Mouse (Mus musculus): ENCODE measurements around the gene Fgd2. TPM values are rescaled to one million over a fixed set of nuclear protein-coding genes. Genes with fewer than 3 reads are reported as not detected.

Fgd2 gene
- polyA plus RNA-seq, 1 experiment from 2014 or later: 12.3 TPM

- H3K9me3 ChIP-seq (replicated peaks; ENCODE audit: low read length): no peaks in the 10 kb centered on the region
- no peak overlapping the region for H3K4me2 ChIP-seq (ENCODE audit: low read length)
- no peak overlapping the region for H3K4me3 ChIP-seq (replicated peaks; ENCODE audit: low read depth, low read length)
- H3K9ac ChIP-seq (ENCODE audit: low read depth, low read length): no peak overlapping the region
- H3K27ac ChIP-seq: no peak overlapping the region
- no peak for DNase-seq (ENCODE audit: low spot score)
- ATAC-seq (replicated peaks; ENCODE audit: low FRiP score, low read depth): no peak
- no peaks in the 10 kb centered on the region for H3K36me3 ChIP-seq (ENCODE audit: insufficient read depth, low read length)
- H3K4me1 ChIP-seq (replicated peaks; ENCODE audit: insufficient read depth, low read length): 0 out of 2 replicates have a peak, but pooled peaks cover 5% of the 10 kb centered on the region
- no peak for TF ChIP-seq CTCF (IDR thresholded peaks at IDR 0.05; ENCODE audit: low read depth)
- H3K27me3 ChIP-seq (ENCODE audit: insufficient read depth, low read length): no peaks in the 10 kb centered on the region
- 61% methylated on average over 6 of the region's 6 CpGs for WGBS
These were observed 41.9 kb upstream of the Fgd2 start for GRCm38 (mm10) chr17:29318731-29319250.

- 86% methylated on average over 7 of the region's 7 CpGs for WGBS
These were observed 41.2 kb upstream of the Fgd2 start for GRCm38 (mm10) chr17:29319476-29319875.

GRCm38 (mm10) chr17:29319881-29320639 lies 40.7 kb upstream of the Fgd2 start:
- no peaks in the 10 kb centered on the region for H3K36me3 ChIP-seq (ENCODE audit: insufficient read depth, low read length)
- no peak overlapping the region for H3K4me3 ChIP-seq (replicated peaks; ENCODE audit: low read depth, low read length)
- no peak overlapping the region for H3K4me2 ChIP-seq (ENCODE audit: low read length)
- TF ChIP-seq CTCF (IDR thresholded peaks at IDR 0.05; ENCODE audit: low read depth): no peak
- DNase-seq (ENCODE audit: low spot score) (no peak), ATAC-seq (replicated peaks; ENCODE audit: low FRiP score, low read depth) (no peak)
- no peaks in the 10 kb centered on the region for H3K9me3 ChIP-seq (replicated peaks; ENCODE audit: low read length)
- no peak overlapping the region for H3K9ac ChIP-seq (ENCODE audit: low read depth, low read length)
- H3K27me3 ChIP-seq (ENCODE audit: insufficient read depth, low read length): no peaks in the 10 kb centered on the region
- H3K4me1 ChIP-seq (replicated peaks; ENCODE audit: insufficient read depth, low read length): 0 out of 2 replicates have a peak, but pooled peaks cover 2% of the 10 kb centered on the region
- 48% methylated on average over 8 of the region's 8 CpGs for WGBS
- no peak overlapping the region for H3K27ac ChIP-seq

More at GRCm38 (mm10) chr17:29319476-29319875, 41.2 kb upstream of the Fgd2 start:
- Histone ChIP-seq H3K9me3 (replicated peaks; ENCODE audit: low read length) (no peaks in the 10 kb centered on the region), H3K27ac (no peak overlapping the region), H3K4me1 (replicated peaks; ENCODE audit: insufficient read depth, low read length) (0 out of 2 replicates have a peak, but pooled peaks cover 5% of the 10 kb centered on the region), H3K36me3 (ENCODE audit: insufficient read depth, low read length) (no peaks in the 10 kb centered on the region), H3K4me3 (replicated peaks; ENCODE audit: low read depth, low read length) (no peak overlapping the region), H3K27me3 (ENCODE audit: insufficient read depth, low read length) (no peaks in the 10 kb centered on the region), H3K9ac (ENCODE audit: low read depth, low read length) (no peak overlapping the region), H3K4me2 (ENCODE audit: low read length) (no peak overlapping the region)
- DNase-seq (ENCODE audit: low spot score) (no peak), ATAC-seq (replicated peaks; ENCODE audit: low FRiP score, low read depth) (no peak)
- no peak for TF ChIP-seq CTCF (IDR thresholded peaks at IDR 0.05; ENCODE audit: low read depth)

- TF ChIP-seq CTCF (IDR thresholded peaks at IDR 0.05; ENCODE audit: low read depth): no peak
- no peaks in the 10 kb centered on the region for H3K36me3 ChIP-seq (ENCODE audit: insufficient read depth, low read length)
- no peaks in the 10 kb centered on the region for H3K27me3 ChIP-seq (ENCODE audit: insufficient read depth, low read length)
- H3K4me1 ChIP-seq (replicated peaks; ENCODE audit: insufficient read depth, low read length): peaks cover 4% of the 10 kb centered on the region; the same call in 1 of the 2 replicates
- DNase-seq (ENCODE audit: low spot score): no peak
- H3K4me2 ChIP-seq (ENCODE audit: low read length): no peak overlapping the region; the same call in 1 of the 2 replicates
- ATAC-seq (replicated peaks; ENCODE audit: low FRiP score, low read depth): no peak; the same call in 1 of the 2 replicates
- H3K4me3 ChIP-seq (replicated peaks; ENCODE audit: low read depth, low read length): no peak overlapping the region
- no peaks in the 10 kb centered on the region for H3K9me3 ChIP-seq (replicated peaks; ENCODE audit: low read length)
- no peak overlapping the region for H3K27ac ChIP-seq
- no peak overlapping the region for H3K9ac ChIP-seq (ENCODE audit: low read depth, low read length)
- WGBS: 40% methylated on average over 41 of the region's 41 CpGs
These were observed 38.7 kb upstream of the Fgd2 start for GRCm38 (mm10) chr17:29321765-29322602.

- Histone ChIP-seq H3K27ac (no peak overlapping the region), H3K9me3 (replicated peaks; ENCODE audit: low read length) (no peaks in the 10 kb centered on the region), H3K4me1 (replicated peaks; ENCODE audit: insufficient read depth, low read length) (peaks cover 4% of the 10 kb centered on the region; the same call in 1 of the 2 replicates), H3K9ac (ENCODE audit: low read depth, low read length) (no peak overlapping the region), H3K27me3 (ENCODE audit: insufficient read depth, low read length) (no peaks in the 10 kb centered on the region), H3K36me3 (ENCODE audit: insufficient read depth, low read length) (no peaks in the 10 kb centered on the region), H3K4me2 (ENCODE audit: low read length) (no peak overlapping the region; the same call in 1 of the 2 replicates), H3K4me3 (replicated peaks; ENCODE audit: low read depth, low read length) (no peak overlapping the region)
- DNase-seq (ENCODE audit: low spot score) (peak; percentile 42), ATAC-seq (replicated peaks; ENCODE audit: low FRiP score, low read depth) (peak; percentile 81)
- WGBS: 23% methylated on average over 18 of the region's 18 CpGs
- TF ChIP-seq CTCF (IDR thresholded peaks at IDR 0.05; ENCODE audit: low read depth): no peak
These were observed 38.1 kb upstream of the Fgd2 start for GRCm38 (mm10) chr17:29322603-29322962.

- TF ChIP-seq CTCF (IDR thresholded peaks at IDR 0.05; ENCODE audit: low read depth): no peak
- Histone ChIP-seq H3K27me3 (ENCODE audit: insufficient read depth, low read length) (no peaks in the 10 kb centered on the region), H3K4me3 (replicated peaks; ENCODE audit: low read depth, low read length) (no peak overlapping the region), H3K36me3 (ENCODE audit: insufficient read depth, low read length) (no peaks in the 10 kb centered on the region), H3K9ac (ENCODE audit: low read depth, low read length) (no peak overlapping the region), H3K9me3 (replicated peaks; ENCODE audit: low read length) (no peaks in the 10 kb centered on the region), H3K27ac (no peak overlapping the region), H3K4me2 (ENCODE audit: low read length) (no peak overlapping the region), H3K4me1 (replicated peaks; ENCODE audit: insufficient read depth, low read length) (peaks cover 4% of the 10 kb centered on the region; the same call in 1 of the 2 replicates)
- ATAC-seq (replicated peaks; ENCODE audit: low FRiP score, low read depth): no peak
- no peak for DNase-seq (ENCODE audit: low spot score)
- 87% methylated on average over 3 of the region's 3 CpGs for WGBS
These were observed 37.1 kb upstream of the Fgd2 start for GRCm38 (mm10) chr17:29323625-29324024.

Measured in kidney, postnatal 0 days (tissue).